Mouse (Mus musculus): ENCODE measurements around the gene Gatad2b. TPM values are rescaled to one million over a fixed set of nuclear protein-coding genes. Genes with fewer than 3 reads are reported as not detected.
A peak's percentile ranks its signal among the peaks of the same experiment; 100 is the strongest.
"Not testable (repeated sequence)": the region's sequence is repeated elsewhere in the genome, so short reads cannot be mapped to it uniquely, and the experiment has no call there.

Gatad2b gene
- total RNA-seq, 2 experiments from 2014 or later, result 17.7 to 96.0 TPM

- no peak for ATAC-seq (replicated peaks; ENCODE audit: poor library complexity)
Measured at GRCm38 (mm10) chr3:90294064-90294440, 1.1 kb downstream of the Gatad2b start.

GRCm38 (mm10) chr3:90294651-90295050, 1.7 kb downstream of the Gatad2b start:
- no peak for ATAC-seq (replicated peaks; ENCODE audit: poor library complexity)

GRCm38 (mm10) chr3:90305801-90306200, 12.8 kb downstream of the Gatad2b start:
- no peak for ATAC-seq (replicated peaks; ENCODE audit: poor library complexity)

GRCm38 (mm10) chr3:90309589-90309988, 16.6 kb downstream of the Gatad2b start:
- no peak for ATAC-seq (replicated peaks; ENCODE audit: poor library complexity)

- ATAC-seq (replicated peaks; ENCODE audit: poor library complexity), result peak; percentile 97
Measured at GRCm38 (mm10) chr3:90313367-90313766, 20.4 kb downstream of the Gatad2b start.

- ATAC-seq (replicated peaks; ENCODE audit: poor library complexity), result no peak
Measured at GRCm38 (mm10) chr3:90314241-90314640, 21.3 kb downstream of the Gatad2b start.

- ATAC-seq (replicated peaks; ENCODE audit: poor library complexity), result peak; percentile 57
Measured at GRCm38 (mm10) chr3:90322289-90322688, 29.3 kb downstream of the Gatad2b start.

GRCm38 (mm10) chr3:90323119-90323518, 30.1 kb downstream of the Gatad2b start:
- ATAC-seq (replicated peaks; ENCODE audit: poor library complexity), result peak; percentile 40

- ATAC-seq (replicated peaks; ENCODE audit: poor library complexity), result no peak
Measured at GRCm38 (mm10) chr3:90332485-90332884, 39.5 kb downstream of the Gatad2b start.

GRCm38 (mm10) chr3:90335517-90335916, 42.5 kb downstream of the Gatad2b start:
- ATAC-seq (replicated peaks; ENCODE audit: poor library complexity), result peak; percentile 80

GRCm38 (mm10) chr3:90338190-90338589, 45.2 kb downstream of the Gatad2b start:
- no peak for ATAC-seq (replicated peaks; ENCODE audit: poor library complexity)

- peak; percentile 20; the same call in 1 of the 2 replicates for ATAC-seq (replicated peaks; ENCODE audit: poor library complexity)
Measured at GRCm38 (mm10) chr3:90340177-90340576, 47.2 kb downstream of the Gatad2b start.

GRCm38 (mm10) chr3:90342853-90343252, 49.9 kb downstream of the Gatad2b start:
- ATAC-seq (replicated peaks; ENCODE audit: poor library complexity), result not testable (repeated sequence)

- ATAC-seq (replicated peaks; ENCODE audit: poor library complexity), result no peak
Measured at GRCm38 (mm10) chr3:90347847-90348246, 54.9 kb downstream of the Gatad2b start.

- no peak for ATAC-seq (replicated peaks; ENCODE audit: poor library complexity)
Measured at GRCm38 (mm10) chr3:90357959-90358358, 65.0 kb downstream of the Gatad2b start.

GRCm38 (mm10) chr3:90359230-90359629, 66.3 kb downstream of the Gatad2b start:
- peak; percentile 65 for ATAC-seq (replicated peaks; ENCODE audit: poor library complexity)

GRCm38 (mm10) chr3:90361476-90361875, 68.5 kb downstream of the Gatad2b start:
- peak; percentile 73 for ATAC-seq (replicated peaks; ENCODE audit: poor library complexity)

GRCm38 (mm10) chr3:90362346-90362745, 69.4 kb downstream of the Gatad2b start:
- no peak; the same call in 1 of the 2 replicates for ATAC-seq (replicated peaks; ENCODE audit: poor library complexity)

- peak; percentile 57 for ATAC-seq (replicated peaks; ENCODE audit: poor library complexity)
Measured at GRCm38 (mm10) chr3:90367001-90367632, 74.1 kb downstream of the Gatad2b start.

- ATAC-seq (replicated peaks; ENCODE audit: poor library complexity), result no peak
Measured at GRCm38 (mm10) chr3:90369041-90369440, 76.1 kb downstream of the Gatad2b start.

- ATAC-seq (replicated peaks; ENCODE audit: poor library complexity), result no peak
Measured at GRCm38 (mm10) chr3:90371857-90372256, 78.9 kb downstream of the Gatad2b start.

GRCm38 (mm10) chr3:90372817-90373216, 79.8 kb downstream of the Gatad2b start:
- ATAC-seq (replicated peaks; ENCODE audit: poor library complexity), result no peak

GRCm38 (mm10) chr3:90373432-90374028, 80.6 kb downstream of the Gatad2b start:
- ATAC-seq (replicated peaks; ENCODE audit: poor library complexity), result peak; percentile 95
